Mouse (Mus musculus) hindbrain, embryonic 16.5 days (tissue): ENCODE measurements around the gene Gpr61. TPM values are rescaled to one million over a fixed set of nuclear protein-coding genes. Genes with fewer than 3 reads are reported as not detected.

Experiments used
- ATAC-seq: fragments of 200-750 bp; cut with Nextera tagmentation; 2 replicates; pipeline ENCODE4 v1.8.0; 2017; ENCODE audit warnings: moderate TSS enrichment, moderate library complexity
- H3K27ac ChIP-seq: fragments of 300-500 bp; sonication (generic); 2 replicates; pipeline ENCODE4 v1.5.1; 2014; ENCODE audit warnings: low read depth, mild to moderate bottlenecking, control low read depth, low read length, moderate library complexity
- H3K27me3 ChIP-seq: fragments of 300-500 bp; sonication (generic); replicated peaks from 2 replicates; pipeline ENCODE4 v1.6.1; 2014; ENCODE audit warnings: low read length; ENCODE audit not compliant: control insufficient read depth, insufficient read depth
- H3K36me3 ChIP-seq: fragments of 300-500 bp; sonication (generic); 2 replicates; pipeline ENCODE4 v1.6.1; 2014; ENCODE audit warnings: mild to moderate bottlenecking, low read length, moderate library complexity, mixed read lengths; ENCODE audit not compliant: control insufficient read depth, insufficient read depth
- H3K4me1 ChIP-seq: fragments of 300-500 bp; sonication (generic); 2 replicates; pipeline ENCODE4 v1.6.1; 2014; ENCODE audit warnings: low read depth, low read length; ENCODE audit not compliant: control insufficient read depth, insufficient read depth
- H3K4me2 ChIP-seq: fragments of 300-500 bp; sonication (generic); 2 replicates; pipeline ENCODE4 v1.6.1; 2014; ENCODE audit warnings: mild to moderate bottlenecking, low read length, control low read depth, moderate library complexity
- H3K4me3 ChIP-seq: fragments of 300-500 bp; sonication (generic); 2 replicates; pipeline ENCODE4 v1.5.1; 2014; ENCODE audit warnings: mild to moderate bottlenecking, low read length, control low read depth, moderate library complexity
- H3K9ac ChIP-seq: fragments of 300-500 bp; sonication (generic); 2 replicates; pipeline ENCODE4 v1.6.1; 2014; ENCODE audit warnings: low read depth, mild to moderate bottlenecking, control low read depth, low read length, moderate library complexity
- H3K9me3 ChIP-seq: fragments of 300-500 bp; sonication (generic); 2 replicates; pipeline ENCODE4 v1.6.1; 2014; ENCODE audit warnings: mild to moderate bottlenecking, low read length, moderate library complexity; ENCODE audit not compliant: control insufficient read depth
- WGBS: fragments of 180-500 bp; shearing (Covaris S2); extraction: QIAGEN DNeasy Blood & Tissue Kit; methylation state at CpG from one replicate; pipeline ENCODE4 v1.1.7; 2014; 5-methylcytosine and 5-hydroxymethylcytosine counted together
- polyA plus RNA-seq: library from polyadenylated mRNA; unstranded; fragments of >200 nt; fragmentation: Nextera tagmentation; extraction: Ambion mirVana; gene quantifications from 2 replicates; pipeline ENCODE4 v1.2.1, GENCODE M21; 2015

Gpr61 gene
- polyA plus RNA-seq, 1 experiment from 2014 or later = 10.6 TPM

GRCm38 (mm10) chr3:108184742-108185141 is 30.1 kb upstream of the Gpr61 start:
- Histone ChIP-seq H3K4me1 (peaks cover 19% of the 10 kb centered on the region), H3K4me3 (no peak overlapping the region), H3K36me3 (peaks cover 3% of the 10 kb centered on the region; the same call in 1 of the 2 replicates), H3K4me2 (no peak overlapping the region), H3K27ac (no peak overlapping the region), H3K27me3 (no peaks in the 10 kb centered on the region), H3K9ac (no peak overlapping the region), H3K9me3 (no peaks in the 10 kb centered on the region)
- ATAC-seq = no peak
- 80% methylated on average over 3 of the region's 3 CpGs for WGBS

DNA sequence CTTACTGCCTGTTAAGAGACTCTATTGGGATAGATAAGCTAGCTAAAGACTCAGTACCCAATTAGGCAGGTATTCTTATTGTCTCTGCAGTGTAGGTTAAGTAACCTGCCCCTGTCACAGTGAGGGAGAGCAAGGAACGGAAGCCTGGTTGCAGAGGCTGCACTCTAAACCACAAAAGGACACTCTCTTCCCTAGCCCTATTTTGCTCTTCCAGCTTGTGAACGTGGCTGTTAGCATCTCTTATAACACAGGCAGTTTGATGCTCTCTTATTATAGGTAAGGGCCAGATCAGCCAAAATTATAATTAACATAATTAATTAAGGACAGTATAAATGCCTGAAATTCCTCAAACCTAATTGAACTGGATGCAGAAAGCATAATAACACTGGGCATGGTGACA is 25.8 kb upstream of the Gpr61 start:
- H3K4me2 ChIP-seq = no peak overlapping the region
- H3K4me3 ChIP-seq = no peak overlapping the region
- no peaks in the 10 kb centered on the region for H3K9me3 ChIP-seq
- no peak overlapping the region for H3K27ac ChIP-seq
- 46% methylated on average over 2 of the region's 2 CpGs for WGBS
- no peak for ATAC-seq
- H3K27me3 ChIP-seq = no peaks in the 10 kb centered on the region
- H3K36me3 ChIP-seq = no peaks in the 10 kb centered on the region
- H3K9ac ChIP-seq = no peak overlapping the region
- no peaks in the 10 kb centered on the region; the same call in 1 of the 2 replicates for H3K4me1 ChIP-seq

DNA sequence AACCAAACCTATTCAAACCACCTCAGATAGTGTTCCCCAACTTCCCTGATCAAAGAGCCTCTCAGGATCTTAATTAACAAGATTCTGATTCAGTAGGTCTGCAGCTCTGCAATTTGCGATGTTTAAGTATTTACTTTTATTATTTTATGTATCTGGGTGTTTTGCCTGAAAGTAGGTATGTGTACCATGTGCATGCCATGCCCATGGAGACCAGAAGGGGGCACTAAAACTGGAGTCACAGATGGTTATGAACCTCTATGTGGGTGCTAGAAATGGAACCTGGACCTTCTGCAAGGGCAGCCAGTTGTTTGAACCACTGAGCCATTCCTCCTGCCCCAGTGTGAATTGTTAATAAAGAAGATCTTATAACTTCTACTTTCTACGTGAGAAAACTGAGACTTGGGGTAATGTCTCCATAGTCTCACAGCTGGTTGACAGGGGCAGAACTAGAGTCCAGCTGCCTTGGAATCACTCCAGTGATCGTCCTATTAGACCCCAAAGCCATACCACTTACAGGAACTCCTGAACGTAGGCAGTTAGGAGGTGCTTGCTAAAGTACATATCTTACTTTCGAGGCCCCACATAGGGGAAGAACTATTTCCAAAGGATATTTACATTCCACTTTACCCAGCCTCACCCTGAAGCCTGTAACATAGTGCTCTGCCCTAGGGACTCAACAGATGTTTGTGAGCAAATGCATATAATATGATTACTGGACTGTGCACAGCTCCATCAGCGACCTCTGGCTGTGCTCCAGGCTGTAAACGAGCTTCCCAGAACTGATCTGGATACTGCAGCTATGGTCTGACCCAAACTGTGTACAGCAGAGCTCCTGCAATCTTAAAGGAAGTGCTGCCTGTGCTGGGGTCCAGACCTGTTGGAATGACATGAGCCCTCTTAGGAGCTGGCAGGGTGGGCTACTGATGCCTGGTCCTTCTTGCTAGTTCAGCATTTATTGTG is 24.4 kb upstream of the Gpr61 start:
- Histone ChIP-seq H3K27me3 (no peaks in the 10 kb centered on the region), H3K27ac (no peak overlapping the region), H3K9ac (no peak overlapping the region), H3K4me3 (no peak overlapping the region), H3K4me2 (no peak overlapping the region), H3K9me3 (no peaks in the 10 kb centered on the region), H3K4me1 (peaks cover 10% of the 10 kb centered on the region), H3K36me3 (no peaks in the 10 kb centered on the region)
- no peak for ATAC-seq
- WGBS = 76% methylated on average over 7 of the region's 7 CpGs

GRCm38 (mm10) chr3:108174672-108175531 is 20.2 kb upstream of the Gpr61 start:
- peak overlapping the region; percentile 44 for H3K4me2 ChIP-seq

DNA sequence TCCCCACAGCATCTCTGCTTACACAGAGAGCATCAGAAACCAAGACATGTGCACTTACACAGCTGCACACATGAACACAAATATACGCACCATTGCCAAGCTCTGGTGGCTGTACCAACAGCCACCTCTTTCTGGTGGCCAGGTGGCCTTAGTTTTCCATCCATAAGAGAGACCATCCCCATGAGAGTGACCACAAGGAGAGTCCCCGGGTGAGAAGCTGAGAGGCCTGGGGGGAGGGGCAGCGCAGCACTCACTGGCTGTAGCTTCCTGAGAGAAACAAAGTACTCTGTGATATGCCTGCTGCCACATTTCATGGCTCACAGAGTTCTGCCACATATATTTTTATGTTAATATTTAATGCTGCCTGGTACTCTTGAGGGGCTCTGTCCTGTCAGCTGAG is 14.5 kb upstream of the Gpr61 start:
- Histone ChIP-seq H3K4me2 (no peak overlapping the region), H3K9ac (no peak overlapping the region), H3K36me3 (no peaks in the 10 kb centered on the region), H3K4me3 (no peak overlapping the region), H3K4me1 (peaks cover 27% of the 10 kb centered on the region), H3K9me3 (no peaks in the 10 kb centered on the region), H3K27ac (no peak overlapping the region), H3K27me3 (no peaks in the 10 kb centered on the region)
- WGBS = 49% methylated on average over 3 of the region's 3 CpGs
- ATAC-seq = no peak

More at GRCm38 (mm10) chr3:108174672-108175531, 20.2 kb upstream of the Gpr61 start:
- Histone ChIP-seq H3K9ac (peak overlapping the region; percentile 45), H3K27me3 (no peaks in the 10 kb centered on the region), H3K9me3 (no peaks in the 10 kb centered on the region), H3K4me1 (peaks cover 10% of the 10 kb centered on the region), H3K27ac (peak overlapping the region; percentile 78), H3K36me3 (no peaks in the 10 kb centered on the region), H3K4me3 (peak overlapping the region; percentile 4; the same call in 1 of the 2 replicates)
- WGBS = 16% methylated on average over 14 of the region's 14 CpGs
- ATAC-seq = peak; percentile 90

DNA sequence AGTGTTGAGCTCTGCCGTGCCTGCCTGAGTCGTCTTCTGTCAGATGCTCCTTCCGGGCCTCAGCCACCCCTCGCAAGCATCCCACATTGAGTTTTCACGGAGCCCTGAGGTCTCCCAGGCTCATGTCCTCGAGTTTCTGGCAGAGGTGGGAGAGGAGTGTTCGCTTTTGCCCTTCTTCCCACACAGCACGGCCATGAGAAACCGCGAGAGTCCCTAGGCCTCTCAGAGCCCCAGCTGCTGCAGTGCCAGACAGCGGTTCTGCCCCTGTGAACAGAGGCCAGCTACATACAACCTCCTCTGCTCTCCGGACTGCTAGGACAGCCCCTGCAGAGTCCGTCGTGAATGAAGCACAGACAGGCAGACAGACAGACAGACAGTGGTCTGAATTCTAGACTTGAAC is 12.8 kb upstream of the Gpr61 start:
- Histone ChIP-seq H3K4me1 (peaks cover 27% of the 10 kb centered on the region), H3K27me3 (no peaks in the 10 kb centered on the region), H3K4me2 (no peak overlapping the region), H3K4me3 (no peak overlapping the region), H3K9me3 (no peaks in the 10 kb centered on the region), H3K36me3 (no peaks in the 10 kb centered on the region), H3K9ac (peak overlapping the region; percentile 31; the same call in 1 of the 2 replicates), H3K27ac (no peak overlapping the region)
- no peak for ATAC-seq
- 35% methylated on average over 14 of the region's 14 CpGs for WGBS

GRCm38 (mm10) chr3:108166486-108167211 is 12.0 kb upstream of the Gpr61 start:
- WGBS = 9% methylated on average over 9 of the region's 11 CpGs
- H3K27me3 ChIP-seq = no peaks in the 10 kb centered on the region
- peaks cover 27% of the 10 kb centered on the region for H3K4me1 ChIP-seq
- peak overlapping the region; percentile 45 for H3K9ac ChIP-seq
- no peak overlapping the region for H3K4me2 ChIP-seq
- peak overlapping the region; percentile 7; the same call in 1 of the 2 replicates for H3K27ac ChIP-seq
- peak; percentile 49 for ATAC-seq
- H3K9me3 ChIP-seq = no peaks in the 10 kb centered on the region
- no peak overlapping the region for H3K4me3 ChIP-seq
- H3K36me3 ChIP-seq = no peaks in the 10 kb centered on the region

- no peaks in the 10 kb centered on the region for H3K9me3 ChIP-seq
- H3K27me3 ChIP-seq = no peaks in the 10 kb centered on the region
- H3K9ac ChIP-seq = peak overlapping the region; percentile 13; the same call in 1 of the 2 replicates
- WGBS = 26% methylated on average over 10 of the region's 10 CpGs
- no peak overlapping the region for H3K4me3 ChIP-seq
- no peaks in the 10 kb centered on the region for H3K36me3 ChIP-seq
- peak overlapping the region; percentile 46; the same call in 1 of the 2 replicates for H3K27ac ChIP-seq
- no peak overlapping the region for H3K4me2 ChIP-seq
- peak; percentile 23 for ATAC-seq
- H3K4me1 ChIP-seq = peaks cover 27% of the 10 kb centered on the region
Observed at GRCm38 (mm10) chr3:108165532-108166315, 11.0 kb upstream of the Gpr61 start.
